Mouse (Mus musculus) layer of hippocampus, postnatal 14 days (tissue): ENCODE results near the gene Trim3. TPM values are rescaled to one million over a fixed set of nuclear protein-coding genes. Genes with fewer than 3 reads are reported as not detected.

Experiments used
- DNase-seq, 2 experiments: peaks; one replicate each; pipeline ENCODE4 v3.0.0; 2021 to 2022; ENCODE audit warnings: low spot score in 2 of 2, mixed read lengths in 1 of 2
- total RNA-seq, 2 experiments: library from RNA; stranded (reverse); gene quantifications; 2 replicates each; pipeline ENCODE4 v1.2.3; 2021

Trim3 gene
- total RNA-seq, 2 experiments from 2014 or later: 136 to 145 TPM

DNA sequence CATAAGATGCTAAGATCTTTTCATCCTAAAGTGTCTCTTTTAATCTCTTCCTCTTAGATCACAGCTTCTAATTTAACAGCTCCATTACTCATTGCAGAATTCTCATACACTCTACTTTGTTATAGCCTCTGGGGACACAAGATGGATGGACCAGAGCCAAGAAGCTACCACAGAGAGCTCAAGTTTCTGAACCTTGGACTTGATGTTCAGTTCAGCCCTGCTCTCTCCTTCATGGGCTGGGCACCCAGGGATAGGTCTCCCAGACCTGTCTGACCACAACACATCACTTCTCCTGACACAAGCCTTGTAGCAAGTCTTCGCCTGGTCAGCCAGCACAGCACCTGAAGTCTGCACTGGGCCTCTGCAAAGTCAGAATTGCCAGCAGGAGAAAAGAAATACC, 19.0 kb downstream of the Trim3 start:
- DNase-seq: no peak

DNA sequence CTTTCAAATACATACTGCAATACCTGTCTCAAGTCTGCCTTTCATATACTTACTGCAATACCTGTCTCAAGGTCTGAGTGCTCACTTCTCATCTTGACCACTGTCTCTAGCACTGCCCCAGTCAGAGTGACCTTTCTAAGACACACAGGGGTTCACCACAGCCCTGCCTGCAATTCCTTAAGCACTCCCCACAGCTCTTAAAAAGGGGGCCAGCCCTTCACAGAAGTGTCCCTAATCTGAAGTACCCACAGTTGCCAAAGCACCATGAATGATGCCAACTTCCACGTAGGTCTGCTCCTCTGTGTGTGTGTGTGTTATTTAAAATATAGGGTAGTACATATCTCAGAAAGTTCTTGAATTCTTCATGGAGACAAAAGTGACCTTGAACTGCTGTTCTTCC, 21.6 kb downstream of the Trim3 start:
- DNase-seq: no peak

DNA sequence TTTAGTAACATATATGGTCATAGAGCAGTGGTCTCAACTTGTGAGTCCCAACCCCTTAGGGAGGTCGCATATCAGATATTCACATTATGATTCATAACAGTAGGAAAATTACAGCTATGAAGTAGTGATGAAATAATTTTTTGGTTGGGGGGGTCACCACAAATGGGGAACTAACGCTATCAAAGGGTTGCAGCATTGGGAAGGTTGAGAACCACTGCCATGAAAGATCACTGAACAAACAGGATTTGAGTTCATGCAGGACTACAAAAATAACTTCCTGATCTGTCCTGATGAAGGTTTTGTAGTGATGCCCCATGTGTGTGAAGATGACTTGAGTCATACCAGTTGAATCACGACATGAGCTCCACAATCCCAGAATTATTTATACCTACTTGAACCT, 24.9 kb downstream of the Trim3 start:
- DNase-seq: no peak

DNA sequence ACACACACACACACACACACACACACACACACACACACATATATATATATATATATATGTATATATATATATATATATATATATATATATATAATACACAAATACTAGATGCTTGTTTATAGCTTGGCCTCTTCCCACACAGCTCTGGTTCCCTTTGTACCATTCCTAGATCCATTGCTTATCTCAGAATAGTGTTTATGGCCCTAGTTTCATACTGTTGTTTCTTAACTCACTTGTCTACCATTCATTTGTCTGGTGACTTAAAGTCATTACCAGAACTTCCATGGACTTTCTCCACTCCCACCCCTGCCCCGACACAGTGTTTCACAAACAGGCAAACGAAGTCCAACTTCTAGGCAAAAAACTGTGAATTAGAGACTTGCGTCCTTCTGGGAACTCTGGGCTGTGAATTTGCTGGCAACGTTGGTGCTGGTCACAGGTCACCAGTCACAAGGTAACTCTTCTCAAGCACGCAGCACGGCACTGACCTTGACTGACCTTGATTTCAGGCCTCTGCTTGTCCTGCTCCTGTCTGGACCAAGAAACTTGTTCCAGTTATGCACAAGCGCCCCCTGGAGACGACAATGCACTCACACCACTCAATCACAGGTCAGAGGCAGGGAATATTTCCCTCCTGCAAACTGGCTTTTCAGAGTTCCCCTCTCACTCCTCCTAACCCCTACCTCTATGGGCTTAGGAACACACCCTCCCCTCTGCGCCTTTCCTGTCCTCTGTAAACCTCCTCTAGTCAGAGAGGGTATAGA, 30.3 kb downstream of the Trim3 start:
- peak; percentile 35 to 60 for DNase-seq

DNA sequence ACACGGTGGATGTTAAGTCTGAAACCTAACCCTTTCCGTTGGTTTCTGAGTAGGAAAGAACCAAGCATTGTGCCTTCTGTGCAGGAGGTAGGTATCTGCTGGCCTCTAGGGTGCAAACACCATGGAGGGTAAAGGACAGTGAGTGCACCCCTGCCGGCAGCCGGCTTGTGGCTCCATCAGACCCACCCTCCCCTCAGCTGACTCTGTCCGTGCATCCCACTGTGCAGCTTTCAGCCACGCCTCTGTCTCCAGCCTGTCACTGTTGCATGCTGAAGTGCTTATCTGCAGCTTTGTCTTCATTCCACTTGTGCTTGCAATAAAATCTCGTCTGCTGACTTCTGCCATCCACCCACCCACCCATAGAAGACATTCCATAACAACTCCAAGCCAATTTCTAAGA, 43.3 kb downstream of the Trim3 start:
- no peak for DNase-seq

DNA sequence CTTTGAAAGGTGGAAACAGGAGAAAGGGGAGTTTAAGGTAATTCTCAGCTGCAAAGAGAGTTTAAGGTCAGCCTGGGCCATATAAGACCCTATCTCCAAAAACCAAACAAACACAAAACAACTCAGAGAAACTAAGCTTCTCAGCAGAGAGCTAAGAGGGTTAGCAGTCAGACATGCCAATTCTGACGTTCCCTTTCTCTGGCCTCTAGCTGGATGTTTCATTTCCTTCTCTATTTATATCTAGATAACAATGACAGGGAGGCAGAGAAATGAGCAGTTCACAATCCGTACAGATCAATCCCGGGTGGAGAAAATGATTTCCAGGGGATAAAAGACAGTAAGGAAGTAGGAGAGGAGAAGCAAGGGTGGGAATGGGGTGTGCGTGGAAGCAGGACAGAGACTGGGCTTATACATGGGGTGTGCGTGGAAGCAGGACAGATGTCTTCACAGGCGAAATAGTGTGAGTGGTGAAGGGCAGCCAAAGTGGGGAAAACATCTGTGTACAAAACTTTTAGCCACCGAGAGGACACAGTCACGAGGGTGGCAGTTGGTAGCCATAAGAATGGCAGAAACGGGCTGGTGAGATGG, 45.0 kb downstream of the Trim3 start:
- DNase-seq: no peak

DNA sequence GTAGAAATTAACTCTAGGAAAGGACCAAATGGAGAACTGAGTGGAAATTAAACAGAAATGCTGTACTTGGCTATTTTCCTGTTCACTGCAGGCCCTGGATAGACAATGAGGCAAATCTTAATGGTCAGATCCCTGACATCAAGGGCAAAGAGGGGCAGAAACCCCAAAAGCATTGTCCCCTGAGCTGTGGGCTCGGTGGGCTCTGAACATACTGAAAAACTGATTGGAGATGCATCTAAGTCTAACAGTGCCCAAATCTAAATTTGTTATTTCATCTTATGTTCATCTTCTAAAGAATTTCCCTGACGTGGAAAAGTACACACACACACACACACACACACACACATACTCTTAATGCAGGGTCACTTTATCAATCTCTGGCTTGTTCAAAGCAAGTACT, 51.4 kb downstream of the Trim3 start:
- DNase-seq: no peak

DNA sequence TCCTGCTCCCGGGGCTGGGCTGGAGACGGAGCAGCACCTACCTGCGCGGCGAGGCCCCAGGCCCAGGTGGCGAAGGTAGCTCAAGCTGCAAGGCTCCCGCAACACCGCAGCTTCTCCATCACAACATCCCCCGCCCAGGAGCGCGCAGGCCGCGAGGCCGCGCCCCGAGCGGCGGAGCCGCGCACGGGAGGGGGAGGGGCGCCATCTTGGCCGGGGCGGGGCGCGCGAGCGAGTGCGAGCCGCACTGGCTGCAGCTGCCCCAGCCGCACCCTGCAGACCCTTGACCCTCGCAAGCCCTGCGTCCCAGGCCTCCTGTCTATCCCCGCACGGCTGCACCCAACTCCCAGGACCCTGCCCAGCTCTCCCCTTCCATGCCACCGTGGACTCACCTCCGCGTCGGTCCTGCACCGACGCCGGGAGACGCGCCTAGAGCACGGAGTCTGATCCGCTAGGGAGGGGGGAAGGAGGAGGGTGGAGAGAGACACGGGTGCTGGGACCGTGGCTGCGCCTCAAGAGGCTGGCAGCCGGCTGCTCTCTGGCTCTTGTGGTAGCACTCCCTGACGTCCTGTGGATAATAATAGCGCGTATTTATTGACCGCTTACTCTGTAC, 52.2 kb downstream of the Trim3 start, which contains the start of gene Apbb1:
Gene Apbb1 (minus strand): TSS at position 560 of the 610 bp plus-strand sequence.
- DNase-seq: peak; percentile 70 to 83

DNA sequence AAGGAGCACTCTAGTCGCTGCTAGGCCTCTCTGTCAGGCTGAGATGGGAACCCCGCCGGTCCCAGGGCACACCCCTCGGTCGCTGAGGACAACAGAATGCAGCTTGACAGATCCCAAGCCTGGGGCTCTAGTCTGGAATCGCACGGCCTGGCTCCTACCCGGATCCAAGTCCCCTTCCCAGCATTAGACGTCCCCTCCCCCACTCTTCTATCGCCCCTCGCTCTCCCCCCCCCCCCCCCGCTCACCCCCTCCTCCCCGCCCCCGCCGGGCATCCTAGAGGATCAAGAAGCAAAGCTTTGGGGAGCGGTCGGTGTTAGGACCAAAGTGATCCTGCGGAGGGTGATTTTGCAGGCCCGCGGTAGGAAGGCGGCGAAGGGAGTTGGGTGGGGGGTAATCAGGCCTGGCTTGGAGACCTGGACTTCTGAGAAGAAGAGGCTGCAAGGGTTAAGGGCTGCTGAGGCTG, 52.7 kb downstream of the Trim3 start:
- DNase-seq: no peak

DNA sequence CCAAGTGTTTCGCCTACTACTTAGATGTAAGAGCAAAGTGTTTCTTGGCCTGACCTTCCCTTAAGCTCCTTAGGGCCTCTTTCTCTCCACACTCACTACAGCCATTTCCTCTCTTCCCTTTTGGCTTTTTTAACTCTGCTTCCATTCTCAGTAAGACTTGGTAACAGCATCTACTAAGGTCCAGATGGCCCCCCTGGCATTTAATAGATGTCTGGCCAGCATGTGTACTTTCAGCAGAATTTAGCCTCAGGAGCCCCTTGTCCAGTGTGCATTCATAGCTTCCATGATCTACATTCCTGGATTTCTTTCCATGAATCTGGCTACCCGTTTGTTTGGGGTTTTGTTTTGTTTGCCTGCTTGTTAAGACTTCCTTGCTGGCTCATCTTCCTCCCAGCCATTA, 54.9 kb downstream of the Trim3 start:
- DNase-seq: no peak

DNA sequence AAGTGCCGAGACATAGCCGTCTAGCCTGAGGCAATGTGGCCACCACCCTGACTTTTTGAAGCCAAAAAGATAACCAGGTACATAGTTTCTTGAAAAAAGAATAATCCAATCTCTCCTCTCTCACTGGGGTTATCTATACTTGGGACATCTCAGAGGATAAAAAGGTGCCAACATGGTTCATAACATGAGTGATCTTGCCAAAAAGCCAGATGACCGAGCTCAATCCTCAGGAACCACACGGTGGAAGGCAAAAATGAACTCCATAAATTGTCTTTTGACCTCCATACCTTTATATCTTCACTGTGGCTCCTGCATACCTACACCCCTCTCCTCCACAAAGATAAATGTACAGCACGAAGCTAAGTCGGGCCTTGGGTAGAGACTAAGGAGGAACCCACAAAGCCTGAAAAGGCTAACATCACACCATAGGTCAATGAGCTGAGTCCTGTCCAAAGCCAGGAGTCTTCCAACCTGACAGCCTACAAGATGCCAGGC, 55.9 kb downstream of the Trim3 start:
- DNase-seq: no peak

DNA sequence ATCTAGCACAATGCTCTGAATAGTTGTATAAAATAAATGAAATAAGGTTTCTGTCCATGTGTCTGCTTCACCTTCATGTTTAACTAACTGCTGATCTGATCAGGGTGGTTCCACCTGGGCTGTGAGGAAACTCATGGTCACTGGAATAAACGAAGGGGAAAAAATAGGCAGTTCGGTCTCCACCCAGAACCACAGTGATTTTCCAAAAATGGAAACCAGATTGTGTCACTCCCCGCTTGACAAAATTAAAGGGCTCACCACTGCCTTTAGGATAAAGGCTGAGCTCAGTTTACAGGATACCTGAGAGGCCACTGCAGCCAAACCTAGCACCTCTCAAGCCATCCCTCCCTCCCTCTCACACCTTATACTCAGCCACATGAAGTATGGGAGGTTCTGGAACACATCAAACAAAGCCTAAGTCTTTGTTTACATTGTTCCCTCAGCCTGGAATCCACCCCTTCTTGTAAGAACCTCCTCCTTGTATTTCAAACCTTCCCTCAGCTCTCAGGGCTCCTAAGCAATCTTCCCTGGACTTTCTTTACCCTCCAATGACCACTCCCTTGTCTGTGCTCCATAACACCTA, 57.1 kb downstream of the Trim3 start:
- no peak for DNase-seq

DNA sequence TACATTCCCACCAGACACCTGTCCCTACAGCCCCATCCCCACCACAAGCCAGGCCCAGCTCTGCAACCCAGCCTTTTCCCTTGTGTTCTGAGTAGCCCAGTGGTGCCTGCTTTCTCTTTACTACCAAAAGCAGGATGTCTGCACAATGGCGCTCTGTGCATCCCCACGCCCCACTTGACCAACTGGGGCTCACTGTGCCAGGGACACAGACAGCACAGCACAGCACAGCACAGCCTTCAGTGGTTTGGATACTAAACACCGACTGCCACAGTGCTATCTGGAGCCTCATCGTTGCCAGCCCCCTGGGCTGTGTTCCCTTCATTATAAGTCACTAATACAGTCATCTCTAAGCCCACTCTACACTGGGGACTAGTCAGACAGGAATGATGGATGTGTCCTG, 58.8 kb downstream of the Trim3 start:
- no peak for DNase-seq

DNA sequence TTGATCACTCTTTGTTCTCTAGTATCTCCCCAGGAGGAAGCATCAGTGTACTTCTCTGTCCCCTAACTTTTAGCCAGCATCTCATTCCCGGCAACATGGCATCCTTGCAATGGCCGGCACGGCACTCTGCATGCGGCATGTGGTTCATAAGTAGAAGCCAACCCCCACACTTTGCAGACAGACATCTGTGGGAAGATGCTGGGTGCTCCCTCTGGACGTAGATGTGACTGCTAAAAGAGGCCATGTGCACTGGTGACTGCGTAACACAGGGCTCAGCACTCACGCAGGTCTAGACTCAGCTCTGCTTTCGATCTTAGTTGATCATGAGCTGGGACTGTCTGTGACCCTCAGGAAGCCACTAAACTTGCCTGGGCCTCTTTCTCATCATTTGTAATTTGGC, 60.4 kb downstream of the Trim3 start:
- no peak for DNase-seq

DNA sequence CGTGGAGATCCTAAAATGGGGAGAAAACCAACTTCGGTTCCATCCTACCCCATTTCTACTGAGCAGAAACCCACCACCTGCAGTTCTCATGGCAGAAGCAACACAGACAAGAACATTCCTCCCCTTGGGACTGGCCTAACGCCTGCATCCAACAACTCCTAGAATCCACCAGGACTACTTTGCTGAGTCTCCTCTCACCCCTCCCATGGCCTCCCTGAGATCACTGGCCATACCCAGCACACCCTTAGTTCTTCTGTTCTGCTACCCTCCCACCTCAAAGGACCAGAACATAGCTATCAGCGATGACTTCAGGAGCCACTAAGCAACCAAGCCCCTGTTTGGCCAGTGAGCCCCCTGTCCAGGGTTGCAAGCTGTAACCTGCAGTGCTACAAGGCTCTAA, 62.6 kb downstream of the Trim3 start:
- no peak for DNase-seq

DNA sequence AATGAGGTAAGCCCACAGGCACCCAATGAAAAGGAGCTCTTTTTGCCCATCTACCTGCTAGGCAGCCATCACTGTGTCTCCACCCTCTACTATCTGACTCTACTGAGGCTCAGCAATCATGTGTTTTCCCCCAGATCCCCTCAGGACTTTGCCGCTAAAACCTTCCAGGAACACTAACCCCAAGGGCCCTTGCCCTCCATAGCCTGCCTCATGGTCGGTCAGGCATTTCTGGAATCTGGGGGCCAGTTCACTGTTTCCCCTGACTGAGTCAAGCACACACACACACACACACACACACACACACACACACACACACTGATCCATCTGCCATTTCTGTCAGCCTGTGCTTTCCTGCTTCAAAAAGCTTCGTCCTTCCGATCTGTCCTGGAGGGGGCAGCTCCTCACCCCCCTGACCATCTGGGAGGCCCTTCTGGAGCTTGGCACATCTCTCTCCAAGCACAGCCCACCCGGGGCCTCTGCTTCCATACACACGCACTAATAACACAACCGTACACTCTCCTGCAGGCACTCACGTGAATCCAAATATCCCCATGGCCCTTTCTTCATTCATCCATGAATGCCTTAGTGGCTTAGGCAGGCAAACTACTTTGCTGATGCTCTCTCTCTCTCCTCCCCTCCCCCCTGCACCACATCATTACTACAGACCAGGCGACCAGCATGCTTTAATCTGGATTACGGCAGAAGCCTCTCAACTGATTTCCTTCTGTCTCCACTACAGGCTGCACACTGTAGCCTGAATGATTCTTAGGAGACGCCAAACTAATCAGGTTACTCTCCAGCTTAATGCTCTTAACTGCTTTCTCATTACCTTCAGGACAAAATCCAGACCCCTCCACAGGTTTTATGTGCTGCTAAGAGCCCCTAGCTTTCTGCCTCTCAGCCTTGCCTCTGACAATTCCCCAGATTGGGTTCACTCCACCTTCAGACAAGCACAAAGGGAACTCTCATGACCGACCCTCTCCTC, 63.6 kb downstream of the Trim3 start:
- no peak for DNase-seq

DNA sequence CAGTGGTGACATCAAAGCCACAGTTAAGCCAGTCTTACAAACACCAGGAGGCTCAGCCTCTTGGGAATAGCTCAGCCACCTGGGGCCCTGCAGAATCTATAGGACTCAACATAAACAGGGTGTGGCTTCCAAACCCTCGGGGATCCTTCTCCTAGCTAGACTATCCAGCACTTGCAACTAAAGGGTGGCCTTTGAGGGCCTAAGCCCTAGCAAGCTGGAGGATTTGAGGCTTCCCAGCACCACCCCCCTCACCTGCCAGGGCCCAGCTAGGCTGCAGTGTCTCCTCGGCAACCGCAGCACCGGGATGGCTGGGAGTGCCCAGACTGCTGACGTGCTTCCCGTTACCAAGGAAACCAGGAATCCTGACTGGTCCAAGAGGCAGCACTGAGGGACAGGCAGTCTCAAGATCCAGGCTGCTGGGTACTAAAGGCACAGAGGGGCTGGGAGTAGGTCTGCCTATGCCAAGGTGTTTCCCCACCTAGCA, 64.3 kb downstream of the Trim3 start:
- DNase-seq: peak; percentile 78 to 90

DNA sequence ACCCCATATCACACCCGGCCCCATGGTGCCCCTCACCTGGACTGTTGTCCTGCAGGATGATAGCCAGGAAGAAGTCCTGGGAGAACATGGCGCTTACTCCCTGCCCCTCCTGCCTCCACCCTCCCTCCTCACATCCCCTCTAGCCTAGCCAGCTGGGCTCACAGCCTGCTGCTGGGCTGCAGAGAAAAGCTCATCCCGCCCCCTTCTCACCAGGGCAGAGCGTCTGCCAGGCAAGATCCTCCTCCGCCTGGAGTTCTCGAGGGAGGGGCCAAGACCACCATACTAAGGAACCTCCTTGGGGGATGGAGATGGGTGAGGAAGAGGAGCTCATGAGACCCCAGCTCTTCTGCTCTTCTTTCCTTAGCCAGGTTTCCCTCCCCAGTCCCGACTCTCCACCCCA, 64.8 kb downstream of the Trim3 start:
- peak in 1 of 2 experiments; percentile 69 for DNase-seq

DNA sequence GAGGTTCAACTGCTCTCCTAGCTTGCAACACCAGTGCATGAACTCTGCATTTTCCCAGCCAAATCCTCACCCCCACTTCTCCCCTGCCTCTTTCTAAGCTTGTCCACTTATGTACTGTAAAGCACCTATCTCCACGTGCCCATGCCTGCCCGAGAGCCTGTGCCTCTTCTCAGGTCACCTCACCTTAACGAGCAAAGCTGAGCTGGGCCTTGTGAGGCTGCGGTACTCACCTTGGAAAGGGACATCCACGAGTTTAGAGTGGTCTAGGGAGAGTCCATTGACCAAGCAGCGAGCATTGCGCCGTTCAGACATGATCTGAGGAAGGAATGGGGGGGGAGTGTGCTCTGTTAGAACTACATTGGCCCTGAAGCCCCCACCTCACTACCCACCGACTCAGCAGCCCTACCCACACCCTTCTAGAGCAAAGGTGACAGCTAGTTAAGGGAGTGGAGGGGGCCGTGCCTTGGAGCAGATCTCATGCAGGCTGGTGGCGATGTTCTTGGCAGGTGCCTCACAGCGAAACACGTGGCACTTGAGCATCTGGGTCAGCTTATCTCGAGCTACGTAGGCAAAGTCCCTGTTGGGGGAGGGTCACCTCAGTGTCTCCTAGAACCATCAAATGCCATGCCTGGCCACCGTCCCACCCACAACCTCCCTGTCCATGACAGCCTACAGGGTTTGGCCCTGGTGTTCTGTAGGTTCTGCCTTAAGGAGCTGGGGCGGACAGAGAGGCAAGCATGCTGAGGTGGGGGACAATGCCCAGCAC, 68.1 kb downstream of the Trim3 start:
- DNase-seq: no peak

DNA sequence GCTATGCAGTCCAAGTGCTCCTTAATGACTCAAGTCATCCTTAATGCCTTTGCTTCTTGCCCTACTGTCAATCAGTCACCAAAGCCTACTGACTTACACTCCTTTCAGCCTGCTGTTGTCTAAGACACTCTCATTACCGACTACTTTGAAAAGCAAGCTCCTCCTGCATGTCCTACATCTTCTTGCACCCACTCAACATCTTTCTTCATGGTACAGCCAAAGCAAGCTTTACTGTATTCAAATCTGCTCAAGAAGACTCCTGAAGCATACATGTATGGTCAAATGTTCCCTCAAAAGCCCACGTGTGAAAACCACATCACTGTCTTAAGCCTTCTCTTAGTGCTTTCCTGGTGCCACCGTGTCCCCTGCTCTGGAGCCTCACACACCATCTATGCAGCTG, 70.0 kb downstream of the Trim3 start:
- DNase-seq: no peak
